8 mouse cellular contexts compared by ENCODE assay signal in the genomic region with DNA sequence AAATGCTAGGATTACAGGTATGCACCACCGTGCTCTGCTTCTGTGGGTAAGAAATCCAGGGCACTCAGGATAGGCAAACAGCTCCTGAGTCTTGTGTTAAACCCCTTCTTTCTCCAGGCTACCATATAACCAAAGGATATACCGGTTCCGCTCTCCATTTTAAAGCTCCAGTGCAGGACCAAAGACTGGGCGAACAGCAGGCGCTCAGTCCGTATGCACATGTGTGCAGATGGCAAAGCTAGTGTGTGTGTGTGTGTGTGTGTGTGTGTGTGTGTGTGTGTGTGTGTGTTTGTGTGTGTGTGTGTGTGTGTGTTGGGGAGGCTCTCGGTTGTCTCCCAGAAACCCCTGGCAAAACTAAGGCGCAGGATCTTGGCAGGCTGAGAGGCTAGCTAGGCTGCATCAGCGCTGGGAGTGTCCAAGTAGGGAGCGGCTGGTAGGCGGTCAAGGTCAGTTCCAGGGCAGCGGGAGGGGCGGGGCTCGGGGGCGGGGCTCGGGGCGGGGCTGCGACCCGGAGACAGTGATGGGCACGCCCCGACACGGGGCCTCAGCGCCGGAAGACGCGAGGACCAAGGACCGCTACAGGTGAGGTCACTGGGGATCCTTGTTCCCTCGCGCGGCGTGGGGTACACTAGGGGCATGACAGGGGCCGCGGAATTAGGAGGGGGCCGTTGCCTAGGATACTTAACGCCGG. TPM values are rescaled to one million over a fixed set of nuclear protein-coding genes. Genes with fewer than 3 reads are reported as not detected.
DNase-seq lines count a peak whose midpoint lies in the region; ATAC-seq and TF ChIP-seq lines count a peak whose summit lies in the region.

Aifm2 (plus strand) TSS at position 493 of the 691 bp plus-strand sequence.

- 9% methylated on average over 36 of the region's 36 CpGs for WGBS in intestine, embryonic 15.5 days
- 19% methylated on average over 20 of the region's 36 CpGs for WGBS in neural tube, embryonic 15.5 days

- H3K27me3 ChIP-seq in intestine, embryonic 15.5 days (replicated peaks): no peaks in the 10 kb centered on the region
- no peaks in the 10 kb centered on the region for H3K27me3 ChIP-seq in neural tube, embryonic 15.5 days (replicated peaks)

- H3K4me1 ChIP-seq in intestine, embryonic 15.5 days (replicated peaks): peaks cover 13% of the 10 kb centered on the region
- H3K4me1 ChIP-seq in neural tube, embryonic 15.5 days: peaks cover 10% of the 10 kb centered on the region

- H3K27ac ChIP-seq in left cerebral cortex, adult 2 months: no peak within 1 kb of the TSS
- H3K27ac ChIP-seq in intestine, embryonic 15.5 days: peak within 1 kb of the TSS; percentile 7; the same call in 1 of the 2 replicates
- 0 out of 2 replicates have a peak within 1 kb of the TSS, but pooled peaks have one; percentile 13 for H3K27ac ChIP-seq in neural tube, embryonic 15.5 days (replicated peaks)

- H3K36me3 ChIP-seq in intestine, embryonic 15.5 days: no peaks in the 10 kb centered on the region
- H3K36me3 ChIP-seq in neural tube, embryonic 15.5 days: no peaks in the 10 kb centered on the region

- TF ChIP-seq CTCF in left cerebral cortex, adult 2 months (IDR thresholded peaks at IDR 0.05): no peak

- H3K4me2 ChIP-seq in intestine, embryonic 15.5 days (replicated peaks): peak within 1 kb of the TSS; percentile 76
- H3K4me2 ChIP-seq in neural tube, embryonic 15.5 days: peak within 1 kb of the TSS; percentile 94

- H3K4me3 ChIP-seq in left cerebral cortex, adult 2 months: peak within 1 kb of the TSS; percentile 49
- H3K4me3 ChIP-seq in intestine, embryonic 15.5 days (replicated peaks): peak within 1 kb of the TSS; percentile 57
- H3K4me3 ChIP-seq in neural tube, embryonic 15.5 days (replicated peaks): peak within 1 kb of the TSS; percentile 57

- H3K9me3 ChIP-seq in intestine, embryonic 15.5 days: no peaks in the 10 kb centered on the region
- H3K9me3 ChIP-seq in neural tube, embryonic 15.5 days (replicated peaks): no peaks in the 10 kb centered on the region

- peak; percentile 97 for ATAC-seq in intestine, embryonic 15.5 days
- ATAC-seq in neural tube, embryonic 15.5 days (ENCODE audit: low FRiP score): peak; percentile 84

- peak in 1 of 2 experiments; percentile 24 for DNase-seq in left cerebral cortex, adult 2 months (ENCODE audit: extremely low spot score in 1 of 2, low spot score in 2 of 2)
- no peak for DNase-seq in left cerebral cortex, adult 8-10 months (ENCODE audit: low spot score in 2 of 2)
- DNase-seq in cerebellum, postnatal 36 days: peak; percentile 30 to 40
- peak; percentile 64 to 73 for DNase-seq in gastrocnemius, postnatal 36 days
- DNase-seq in lung, adult 18-20 months: peak; percentile 79 to 85
- DNase-seq in urinary bladder, postnatal 25 days (ENCODE audit: low spot score): peak; percentile 62

- H3K9ac ChIP-seq in intestine, embryonic 15.5 days: peak within 1 kb of the TSS; percentile 48
- peak within 1 kb of the TSS; percentile 53 for H3K9ac ChIP-seq in neural tube, embryonic 15.5 days (replicated peaks)

- intact Hi-C loops in left cerebral cortex, adult 2 months (cut with DNase I): no loop called here
- intact Hi-C loops in gastrocnemius, postnatal 36 days (cut with DNase I): no loop called here

RNA-seq across cellular contexts. Expression of gene Aifm2, which starts in this region (rescaled TPM):
- 10 to 100 TPM in 1 of 2 experiments, 1 to 10 TPM in 1; 6.7 to 10.3 TPM for total RNA-seq in left cerebral cortex, adult 2 months (2021)
- total RNA-seq in left cerebral cortex, adult 8-10 months (2022): 10 to 100 TPM in 2 of 4 experiments, 1 to 10 TPM in 2; 9.6 to 10.8 (median 10.2) TPM
- 10 to 100 TPM; 12.5 to 17.2 TPM for total RNA-seq in gastrocnemius, postnatal 36 days (2021)
- polyA plus RNA-seq in intestine, embryonic 15.5 days (2015; fragmentation: Nextera tagmentation; extraction: Ambion mirVana): 17.3 and 19.2 TPM in 2 replicates
- 17.3 and 18.2 TPM in 2 replicates for polyA plus RNA-seq in neural tube, embryonic 15.5 days (2015; fragmentation: Nextera tagmentation; extraction: Ambion mirVana)

Comparison
In these comparisons a context has a peak if more than half of its experiments do, and no peak if none do; other contexts are left out.
1. DNase-seq: peak in cerebellum, postnatal 36 days (2 of 2), gastrocnemius, postnatal 36 days (2 of 2), lung, adult 18-20 months (2 of 2) and urinary bladder, postnatal 25 days (single experiment); none in left cerebral cortex, adult 8-10 months (0 of 2).
2. Peak in every context shown above with its lines, with median percentiles within 50 percentile points of each other: H3K4me3 ChIP-seq.